Mouse (Mus musculus): ENCODE measurements around the gene Vps4a. TPM values are rescaled to one million over a fixed set of nuclear protein-coding genes. Genes with fewer than 3 reads are reported as not detected.
"Not testable (repeated sequence)": the region's sequence is repeated elsewhere in the genome, so short reads cannot be mapped to it uniquely, and the experiment has no call there.

Vps4a gene
- polyA plus RNA-seq (2016; fragmentation: Nextera tagmentation; extraction: Ambion mirVana), result 73.0 and 85.7 TPM in 2 replicates

- DNase-seq (ENCODE audit: low spot score), result peak; percentile 97
- Histone ChIP-seq H3K36me3 (peaks cover 6% of the 10 kb centered on the region; the same call in 1 of the 2 replicates), H3K4me3 (peak within 1 kb of the TSS; percentile 79), H3K9me3 (no peaks in the 10 kb centered on the region), H3K27ac (peak within 1 kb of the TSS; percentile 90), H3K27me3 (ENCODE audit: insufficient read depth, poor library complexity, severe bottlenecking) (no peaks in the 10 kb centered on the region), H3K4me1 (replicated peaks) (peaks cover 20% of the 10 kb centered on the region)
- WGBS, result 4% methylated on average over 66 of the region's 66 CpGs
Observed at GRCm38 (mm10) chr8:107030650-107031576, at the start of gene Vps4a. Gene Vps4a, plus strand, starts transcription at chr8:107031222.

DNA sequence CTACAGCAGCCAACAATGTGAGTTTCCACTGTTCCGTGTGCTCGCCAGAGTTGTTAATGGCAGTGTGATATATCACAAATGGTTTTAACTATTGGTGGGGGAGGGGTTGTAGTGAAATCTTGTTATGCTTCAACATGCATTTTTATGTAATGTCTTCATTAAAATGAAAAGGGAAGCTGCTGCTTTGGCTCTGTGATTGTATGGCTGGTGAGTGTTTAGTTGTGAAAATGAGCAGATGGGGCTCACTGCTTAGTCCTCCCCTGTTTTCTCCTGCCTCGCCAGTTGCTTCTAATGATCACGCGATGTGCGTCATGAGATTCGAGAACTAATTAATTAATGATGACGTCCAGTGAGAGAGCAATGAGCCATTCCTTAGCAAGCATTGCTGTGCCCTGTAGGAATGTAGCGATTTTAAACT is 45.6 kb upstream of the Vps4a start:
- 90% methylated on average over 9 of the region's 9 CpGs for WGBS
- Histone ChIP-seq H3K27ac (no peak overlapping the region), H3K9me3 (no peaks in the 10 kb centered on the region), H3K4me3 (no peak overlapping the region), H3K4me1 (replicated peaks) (no peaks in the 10 kb centered on the region), H3K27me3 (ENCODE audit: insufficient read depth, poor library complexity, severe bottlenecking) (no peaks in the 10 kb centered on the region), H3K36me3 (peaks cover 23% of the 10 kb centered on the region; the same call in 1 of the 2 replicates)
- no peak for DNase-seq (ENCODE audit: low spot score)

- Histone ChIP-seq H3K9me3 (no peaks in the 10 kb centered on the region), H3K4me3 (no peak overlapping the region), H3K27me3 (ENCODE audit: insufficient read depth, poor library complexity, severe bottlenecking) (no peaks in the 10 kb centered on the region), H3K27ac (no peak overlapping the region), H3K36me3 (peaks cover 23% of the 10 kb centered on the region; the same call in 1 of the 2 replicates), H3K4me1 (replicated peaks) (no peaks in the 10 kb centered on the region)
- DNase-seq (ENCODE audit: low spot score), result no peak
Observed at GRCm38 (mm10) chr8:106985951-106986350, 45.1 kb upstream of the Vps4a start.

DNA sequence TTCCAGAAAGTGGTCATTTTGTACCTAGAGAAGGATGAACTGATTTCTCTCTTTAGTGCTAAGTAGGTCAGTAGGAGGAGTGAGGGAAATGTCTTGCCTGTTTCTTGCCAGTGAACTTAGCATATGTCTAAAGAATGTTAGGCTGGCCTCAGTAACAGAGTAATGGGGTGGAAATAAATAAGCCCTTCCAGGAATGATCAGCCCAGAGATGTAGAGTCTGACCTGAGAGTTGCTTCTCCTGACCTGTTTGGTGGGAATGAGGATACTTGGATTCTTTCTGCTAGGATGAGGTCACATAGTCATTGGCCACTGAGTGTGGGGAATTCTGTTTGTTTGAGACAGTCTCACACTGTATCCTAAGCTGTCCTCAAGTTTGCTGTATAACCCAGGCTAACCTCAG is 43.5 kb upstream of the Vps4a start:
- H3K27me3 ChIP-seq (ENCODE audit: insufficient read depth, poor library complexity, severe bottlenecking), result no peaks in the 10 kb centered on the region
- H3K27ac ChIP-seq, result no peak overlapping the region
- H3K36me3 ChIP-seq, result peaks cover 30% of the 10 kb centered on the region
- no peaks in the 10 kb centered on the region for H3K4me1 ChIP-seq (replicated peaks)
- DNase-seq (ENCODE audit: low spot score), result no peak
- no peak overlapping the region for H3K4me3 ChIP-seq
- no peaks in the 10 kb centered on the region for H3K9me3 ChIP-seq

- no peak overlapping the region for H3K27ac ChIP-seq
- no peak overlapping the region for H3K4me3 ChIP-seq
- H3K27me3 ChIP-seq (ENCODE audit: insufficient read depth, poor library complexity, severe bottlenecking), result no peaks in the 10 kb centered on the region
- peaks cover 51% of the 10 kb centered on the region for H3K36me3 ChIP-seq
- DNase-seq (ENCODE audit: low spot score), result no peak
- H3K4me1 ChIP-seq (replicated peaks), result no peaks in the 10 kb centered on the region
- 94% methylated on average over 7 of the region's 7 CpGs for WGBS
- no peaks in the 10 kb centered on the region for H3K9me3 ChIP-seq
Observed at GRCm38 (mm10) chr8:106991393-106991792, 39.6 kb upstream of the Vps4a start.

DNA sequence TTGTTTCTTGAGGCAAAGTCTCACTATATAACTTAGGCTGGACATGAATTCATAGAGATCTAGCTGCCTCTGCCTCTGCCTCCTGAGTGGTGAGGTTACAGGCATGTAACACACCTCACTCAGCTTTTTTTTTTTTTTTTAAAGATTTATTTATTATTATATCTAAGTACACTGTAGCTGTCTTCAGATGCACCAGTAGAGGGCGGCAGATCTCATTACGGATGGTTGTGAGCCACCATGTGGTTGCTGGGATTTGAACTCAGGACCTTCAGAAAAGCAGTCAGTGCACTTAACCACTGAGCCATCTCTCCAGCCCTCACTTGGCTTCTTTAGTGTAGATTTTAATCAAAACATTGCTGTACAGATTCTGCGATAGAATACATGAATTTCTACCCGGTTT is 34.7 kb upstream of the Vps4a start:
- WGBS, result 86% methylated on average over 4 of the region's 4 CpGs
- not testable (repeated sequence) for H3K27me3 ChIP-seq (ENCODE audit: insufficient read depth, poor library complexity, severe bottlenecking); DNase-seq (ENCODE audit: low spot score); H3K4me1 ChIP-seq (replicated peaks); H3K27ac ChIP-seq; H3K4me3 ChIP-seq; H3K9me3 ChIP-seq
- H3K36me3 ChIP-seq, result peaks cover 62% of the 10 kb centered on the region

DNA sequence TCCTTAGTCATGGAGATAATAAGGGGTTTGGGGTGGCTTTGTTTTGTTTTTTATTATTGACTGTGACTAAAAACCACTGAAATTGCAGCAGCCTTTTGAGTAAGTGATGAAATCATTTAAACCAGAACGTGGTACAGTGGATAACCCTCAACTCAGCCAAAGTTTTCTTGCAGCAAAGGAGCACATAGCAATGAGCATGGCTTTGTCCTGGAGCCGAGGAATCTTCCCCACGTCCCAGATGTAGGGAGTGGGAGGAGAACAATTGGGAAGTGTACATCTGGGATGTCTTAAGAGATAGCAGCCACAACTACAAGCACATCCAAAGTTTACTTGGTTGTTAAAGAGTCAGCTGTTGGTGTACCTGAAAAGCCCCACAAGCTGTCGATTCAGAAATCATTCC is 33.6 kb upstream of the Vps4a start:
- no peaks in the 10 kb centered on the region for H3K9me3 ChIP-seq
- no peak for DNase-seq (ENCODE audit: low spot score)
- peaks cover 51% of the 10 kb centered on the region for H3K36me3 ChIP-seq
- no peak overlapping the region for H3K27ac ChIP-seq
- WGBS, result 86% methylated on average over 4 of the region's 4 CpGs
- H3K4me1 ChIP-seq (replicated peaks), result no peaks in the 10 kb centered on the region
- no peaks in the 10 kb centered on the region for H3K27me3 ChIP-seq (ENCODE audit: insufficient read depth, poor library complexity, severe bottlenecking)
- H3K4me3 ChIP-seq, result no peak overlapping the region

DNA sequence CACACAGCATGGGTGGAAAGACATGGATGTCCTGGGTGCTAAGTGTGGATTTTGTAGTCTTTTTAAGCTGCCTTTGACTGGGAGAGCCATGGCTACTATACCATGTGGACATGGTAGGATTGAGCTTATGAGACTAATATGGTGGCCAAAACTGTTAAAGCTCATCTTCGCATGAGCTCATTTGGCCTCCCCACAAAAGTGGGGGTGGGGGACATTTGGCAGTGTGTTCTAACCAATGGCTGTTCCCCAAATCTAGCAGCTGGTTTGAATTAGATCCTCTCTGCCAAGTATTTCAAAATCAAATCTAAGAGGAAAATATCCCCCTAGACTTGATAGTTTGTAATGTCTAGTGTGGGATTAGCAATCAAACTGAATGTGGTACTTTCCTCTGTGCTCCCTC is 32.0 kb upstream of the Vps4a start:
- no peak for DNase-seq (ENCODE audit: low spot score)
- no peaks in the 10 kb centered on the region for H3K4me1 ChIP-seq (replicated peaks)
- WGBS, result 86% methylated on average over 1 of the region's 1 CpGs
- H3K27ac ChIP-seq, result no peak overlapping the region
- no peaks in the 10 kb centered on the region for H3K9me3 ChIP-seq
- H3K27me3 ChIP-seq (ENCODE audit: insufficient read depth, poor library complexity, severe bottlenecking), result no peaks in the 10 kb centered on the region
- no peak overlapping the region for H3K4me3 ChIP-seq
- H3K36me3 ChIP-seq, result peaks cover 46% of the 10 kb centered on the region

- H3K27ac ChIP-seq, result no peak overlapping the region
- H3K4me1 ChIP-seq (replicated peaks), result no peaks in the 10 kb centered on the region
- peak; percentile 83 for DNase-seq (ENCODE audit: low spot score)
- WGBS, result 51% methylated on average over 5 of the region's 5 CpGs
- H3K36me3 ChIP-seq, result peaks cover 33% of the 10 kb centered on the region
- H3K9me3 ChIP-seq, result no peaks in the 10 kb centered on the region
- no peak overlapping the region for H3K4me3 ChIP-seq
- H3K27me3 ChIP-seq (ENCODE audit: insufficient read depth, poor library complexity, severe bottlenecking), result no peaks in the 10 kb centered on the region
Observed at GRCm38 (mm10) chr8:107002532-107002931, 28.5 kb upstream of the Vps4a start.

DNA sequence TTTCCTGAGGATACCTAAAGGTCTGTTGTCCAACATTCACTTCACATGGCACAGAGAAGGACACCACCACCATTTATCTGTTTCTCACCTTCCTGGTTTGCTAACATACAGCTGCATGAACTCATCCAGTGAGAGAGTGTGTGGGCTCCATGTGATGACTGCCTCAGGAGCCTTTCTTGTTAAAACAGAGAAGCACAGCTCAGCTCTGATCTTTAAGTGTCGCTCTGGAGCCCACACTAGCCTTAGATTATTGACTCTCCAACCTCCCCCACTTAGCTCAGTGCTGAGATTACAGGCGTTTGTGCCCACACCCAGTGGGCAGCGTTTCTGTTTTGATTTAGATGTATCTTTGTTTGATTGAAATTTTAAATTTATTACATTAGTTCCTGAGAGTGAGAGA is 23.2 kb upstream of the Vps4a start:
- DNase-seq (ENCODE audit: low spot score), result no peak
- Histone ChIP-seq H3K4me1 (replicated peaks) (no peaks in the 10 kb centered on the region), H3K27me3 (ENCODE audit: insufficient read depth, poor library complexity, severe bottlenecking) (no peaks in the 10 kb centered on the region), H3K9me3 (no peaks in the 10 kb centered on the region), H3K4me3 (no peak overlapping the region), H3K36me3 (peaks cover 67% of the 10 kb centered on the region), H3K27ac (no peak overlapping the region)
- 87% methylated on average over 3 of the region's 3 CpGs for WGBS

DNA sequence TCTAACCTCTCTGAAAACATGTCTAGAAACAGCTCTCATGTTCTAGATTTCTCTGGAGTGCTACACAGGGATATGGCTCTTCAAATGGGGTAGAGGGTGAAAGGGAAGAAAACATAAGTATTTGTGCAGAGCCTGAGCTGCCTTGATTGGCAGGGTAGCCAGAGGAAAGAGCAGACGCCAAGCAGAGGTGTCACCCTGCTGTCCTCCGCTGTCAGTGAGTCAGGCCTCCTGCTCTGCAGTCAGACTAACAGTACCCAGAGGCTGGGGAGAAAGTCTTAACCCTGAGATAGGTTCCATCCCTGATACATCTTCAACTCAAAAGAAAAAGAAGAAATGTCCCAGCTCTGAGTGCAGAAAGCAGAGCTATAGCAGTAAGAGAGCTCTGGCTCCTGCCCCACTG is 18.4 kb upstream of the Vps4a start:
- DNase-seq (ENCODE audit: low spot score), result no peak
- Histone ChIP-seq H3K27ac (no peak overlapping the region), H3K36me3 (peaks cover 45% of the 10 kb centered on the region), H3K4me3 (no peak overlapping the region), H3K9me3 (no peaks in the 10 kb centered on the region), H3K27me3 (ENCODE audit: insufficient read depth, poor library complexity, severe bottlenecking) (no peaks in the 10 kb centered on the region), H3K4me1 (replicated peaks) (no peaks in the 10 kb centered on the region)
- WGBS, result 82% methylated on average over 2 of the region's 2 CpGs

GRCm38 (mm10) chr8:107014915-107015314 is 16.1 kb upstream of the Vps4a start:
- H3K9me3 ChIP-seq, result no peaks in the 10 kb centered on the region

GRCm38 (mm10) chr8:107023479-107023878 is 7.5 kb upstream of the Vps4a start:
- H3K36me3 ChIP-seq, result no peaks in the 10 kb centered on the region
- H3K27me3 ChIP-seq (ENCODE audit: insufficient read depth, poor library complexity, severe bottlenecking), result no peaks in the 10 kb centered on the region
- no peaks in the 10 kb centered on the region for H3K9me3 ChIP-seq
- no peak overlapping the region for H3K27ac ChIP-seq
- H3K4me1 ChIP-seq (replicated peaks), result no peaks in the 10 kb centered on the region
- no peak overlapping the region for H3K4me3 ChIP-seq
- WGBS, result 91% methylated on average over 8 of the region's 8 CpGs
- no peak for DNase-seq (ENCODE audit: low spot score)

More at GRCm38 (mm10) chr8:107014915-107015314, 16.1 kb upstream of the Vps4a start:
- no peak overlapping the region for H3K4me3 ChIP-seq
- WGBS, result 86% methylated on average over 1 of the region's 1 CpGs
- peaks cover 33% of the 10 kb centered on the region for H3K36me3 ChIP-seq
- no peaks in the 10 kb centered on the region for H3K27me3 ChIP-seq (ENCODE audit: insufficient read depth, poor library complexity, severe bottlenecking)
- no peak for DNase-seq (ENCODE audit: low spot score)
- H3K27ac ChIP-seq, result no peak overlapping the region
- H3K4me1 ChIP-seq (replicated peaks), result no peaks in the 10 kb centered on the region

All from hindbrain, embryonic 10.5 days (tissue).